In genomic region chr6:77209183-77209582, GRCm38 (mm10) we compare ENCODE assay signal across 22 mouse cellular contexts. TPM values are rescaled to one million over a fixed set of nuclear protein-coding genes. Genes with fewer than 3 reads are reported as not detected.
DNase-seq lines count a peak whose midpoint lies in the region; ATAC-seq and TF ChIP-seq lines count a peak whose summit lies in the region.
"Had no signal": no experiment of that assay in that cellular context is flagged by ENCODE, and none has a peak within 500 bp of the region (broad histone marks: within the 10 kb centered on the region; RNA-seq: fewer than 3 reads in every experiment).

No protein-coding gene starts in this region.

- ATAC-seq in hindbrain, embryonic 13.5 days (ENCODE audit: low FRiP score), result no peak
- no peak for ATAC-seq in hindbrain, embryonic 12.5 days (ENCODE audit: low FRiP score)
- ATAC-seq: forebrain, embryonic 15.5 days had no signal

- no peak overlapping the region for H3K9ac ChIP-seq in hindbrain, embryonic 13.5 days
- no peak overlapping the region for H3K9ac ChIP-seq in hindbrain, embryonic 12.5 days
- H3K9ac ChIP-seq: embryonic facial prominence, embryonic 15.5 days; forebrain, embryonic 15.5 days; limb, embryonic 15.5 days; stomach, embryonic 15.5 days had no signal

- TF ChIP-seq CTCF in left cerebral cortex, adult 2 months (IDR thresholded peaks at IDR 0.05), result no peak

- H3K9me3 ChIP-seq in hindbrain, embryonic 13.5 days, result no peaks in the 10 kb centered on the region
- no peaks in the 10 kb centered on the region for H3K9me3 ChIP-seq in hindbrain, embryonic 12.5 days (replicated peaks)
- H3K9me3 ChIP-seq: embryonic facial prominence, embryonic 15.5 days; forebrain, embryonic 15.5 days; limb, embryonic 15.5 days; stomach, embryonic 15.5 days had no signal

- no peak overlapping the region for H3K4me2 ChIP-seq in hindbrain, embryonic 13.5 days
- H3K4me2 ChIP-seq in hindbrain, embryonic 12.5 days (replicated peaks), result no peak overlapping the region
- H3K4me2 ChIP-seq: embryonic facial prominence, embryonic 15.5 days; forebrain, embryonic 15.5 days; heart, embryonic 11.5 days; limb, embryonic 15.5 days; stomach, embryonic 15.5 days had no signal

- 94% methylated on average over 1 of the region's 1 CpGs for WGBS in hindbrain, embryonic 13.5 days
- 91% methylated on average over 1 of the region's 1 CpGs for WGBS in hindbrain, embryonic 12.5 days

- H3K27me3 ChIP-seq in hindbrain, embryonic 13.5 days, result no peaks in the 10 kb centered on the region
- no peaks in the 10 kb centered on the region for H3K27me3 ChIP-seq in hindbrain, embryonic 12.5 days
- H3K27me3 ChIP-seq: embryonic facial prominence, embryonic 15.5 days; forebrain, embryonic 15.5 days; limb, embryonic 15.5 days; stomach, embryonic 15.5 days had no signal

- no peak overlapping the region for H3K4me3 ChIP-seq in left cerebral cortex, adult 2 months
- no peak overlapping the region for H3K4me3 ChIP-seq in hindbrain, embryonic 13.5 days
- H3K4me3 ChIP-seq in hindbrain, embryonic 12.5 days, result no peak overlapping the region
- H3K4me3 ChIP-seq: embryonic facial prominence, embryonic 15.5 days; forebrain, embryonic 15.5 days; limb, embryonic 15.5 days; stomach, embryonic 15.5 days had no signal

- H3K27ac ChIP-seq in left cerebral cortex, adult 2 months, result peak overlapping the region; percentile 55; the same call in 1 of the 2 replicates
- no peak overlapping the region for H3K27ac ChIP-seq in hindbrain, embryonic 13.5 days
- H3K27ac ChIP-seq in hindbrain, embryonic 12.5 days, result no peak overlapping the region
- H3K27ac ChIP-seq: embryonic facial prominence, embryonic 15.5 days; forebrain, embryonic 15.5 days; limb, embryonic 15.5 days; macrophage; stomach, embryonic 15.5 days had no signal

- peaks cover 8% of the 10 kb centered on the region for H3K4me1 ChIP-seq in hindbrain, embryonic 13.5 days (replicated peaks)
- no peaks in the 10 kb centered on the region for H3K4me1 ChIP-seq in hindbrain, embryonic 12.5 days

- no peak for DNase-seq in left cerebral cortex, adult 2 months (ENCODE audit: extremely low spot score in 1 of 2, low spot score in 2 of 2)
- no peak for DNase-seq in left cerebral cortex, adult 8-10 months (ENCODE audit: low spot score in 2 of 2)
- peak; percentile 22 to 38 for DNase-seq in frontal cortex, postnatal 10 days (ENCODE audit: low spot score in 2 of 2)
- peak; percentile 71 for DNase-seq in layer of hippocampus, adult 9-11 months
- DNase-seq in right cerebral cortex, postnatal 14 days, result peak; percentile 29
- no peak for DNase-seq in adrenal gland, postnatal 4 days (ENCODE audit: low spot score in 2 of 2)
- DNase-seq: adrenal gland, postnatal 10 days; gastrocnemius, postnatal 36 days; kidney, adult 8-10 months; kidney, postnatal 4 days; lung, adult 18-20 months; midbrain, embryonic 14.5 days; thymus, postnatal 25 days had no signal

- H3K36me3 ChIP-seq in hindbrain, embryonic 13.5 days, result no peaks in the 10 kb centered on the region
- no peaks in the 10 kb centered on the region for H3K36me3 ChIP-seq in hindbrain, embryonic 12.5 days
- H3K36me3 ChIP-seq: embryonic facial prominence, embryonic 15.5 days; forebrain, embryonic 15.5 days; limb, embryonic 15.5 days; stomach, embryonic 15.5 days had no signal

- intact Hi-C loops in left cerebral cortex, adult 2 months (cut with DNase I), result no loop called here

RNA-seq across cellular contexts. Expression of gene Lrrtm1, which starts 33.3 kb away (rescaled TPM):
- 10 to 100 TPM; 65.4 to 66.5 TPM for total RNA-seq in left cerebral cortex, adult 2 months (2021)
- 10 to 100 TPM; 38.6 to 50.3 (median 43.4) TPM for total RNA-seq in left cerebral cortex, adult 8-10 months (2022)
- polyA plus RNA-seq in hindbrain, embryonic 13.5 days (2015; fragmentation: Nextera tagmentation; extraction: Ambion mirVana), result 34.1 and 37.9 TPM in 2 replicates
- 20.6 and 21.7 TPM in 2 replicates for polyA plus RNA-seq in hindbrain, embryonic 12.5 days (2016; fragmentation: Nextera tagmentation; extraction: Ambion mirVana)
- total RNA-seq in adrenal gland, postnatal 4 days (2021), result 1 to 10 TPM; 2.1 to 2.4 TPM
- total RNA-seq: gastrocnemius, postnatal 36 days; heart, postnatal 25 days had no signal
- polyA plus RNA-seq: macrophage had no signal

Comparison
In these comparisons a context has a peak if more than half of its experiments do, and no peak if none do; other contexts are left out.
1. DNase-seq: peak in frontal cortex, postnatal 10 days (2 of 2), layer of hippocampus, adult 9-11 months (single experiment) and right cerebral cortex, postnatal 14 days (single experiment); none in left cerebral cortex, adult 2 months (0 of 2), left cerebral cortex, adult 8-10 months (0 of 2) and adrenal gland, postnatal 4 days (0 of 2).
2. RNA of gene Lrrtm1, which starts 33.3 kb away (total RNA-seq): 65.4 to 66.5 TPM in left cerebral cortex, adult 2 months and 38.6 to 50.3 TPM in left cerebral cortex, adult 8-10 months; 2.1 to 2.4 TPM in adrenal gland, postnatal 4 days; every median in the first group is over 10 times any median in the second.